10 mouse cellular contexts compared by ENCODE assay signal in genomic region chr11:78358330-78359007, GRCm38 (mm10). TPM values are rescaled to one million over a fixed set of nuclear protein-coding genes. Genes with fewer than 3 reads are reported as not detected.
DNase-seq lines count a peak whose midpoint lies in the region; ATAC-seq lines count a peak whose summit lies in the region.
"Had no signal": no experiment of that assay in that cellular context is flagged by ENCODE, and none has a peak within 500 bp of the region (broad histone marks: within the 10 kb centered on the region; RNA-seq: fewer than 3 reads in every experiment).

No protein-coding gene starts in this region.

- H3K9me3 ChIP-seq in liver, embryonic 11.5 days (ENCODE audit: control insufficient read depth, low read length): no peaks in the 10 kb centered on the region
- H3K9me3 ChIP-seq: megakaryocyte, embryonic 14.5 days had no signal

- no peak for ATAC-seq in liver, embryonic 11.5 days (replicated peaks; ENCODE audit: low FRiP score)

- H3K36me3 ChIP-seq in liver, embryonic 11.5 days (ENCODE audit: control insufficient read depth, insufficient read depth, low read length): no peaks in the 10 kb centered on the region

- no peak overlapping the region for H3K9ac ChIP-seq in liver, embryonic 11.5 days (ENCODE audit: low read depth, low read length)

- no peak overlapping the region for H3K4me3 ChIP-seq in liver, embryonic 11.5 days (ENCODE audit: low read depth, low read length)
- H3K4me3 ChIP-seq: megakaryocyte, embryonic 14.5 days had no signal

- intact Hi-C loops in left cerebral cortex, postnatal 14 days (cut with DNase I): no loop called here
- intact Hi-C loops in left cerebral cortex, postnatal 25 days (cut with DNase I): loop anchor here (1.0 to 5.0 kb wide), 2 partner anchors 41 to 94 kb away; no protein-coding TSS in a partner anchor
- intact Hi-C loops in heart, postnatal 10 days (cut with DNase I): loop anchor here (5.0 kb wide), 1 partner anchor 94 kb away; no protein-coding TSS in a partner anchor

- H3K4me2 ChIP-seq in liver, embryonic 11.5 days: no peak overlapping the region

- DNase-seq in adrenal gland, postnatal 14 days: peak; percentile 63
- DNase-seq in adrenal gland, adult 18-20 months (ENCODE audit: low spot score in 2 of 2): no peak
- peak; percentile 36 to 61 for DNase-seq in left cerebral cortex, postnatal 14 days (ENCODE audit: low spot score in 2 of 2)
- DNase-seq in left cerebral cortex, postnatal 25 days (ENCODE audit: low spot score in 2 of 2): no peak
- peak; percentile 58 for DNase-seq in c-Kit-positive CD71-negative TER-119-negative erythroid progenitor cells, embryonic 14.5 days (ENCODE audit: low read depth)
- DNase-seq in liver, embryonic 11.5 days (ENCODE audit: low spot score): peak; percentile 51
- DNase-seq in thymus, postnatal 14 days: peak; percentile 66
- DNase-seq in heart, postnatal 10 days: no peak

- WGBS in liver, embryonic 11.5 days: 22% methylated on average over 22 of the region's 22 CpGs

- H3K27me3 ChIP-seq in liver, embryonic 11.5 days (replicated peaks; ENCODE audit: control insufficient read depth, insufficient read depth, low read length): no peaks in the 10 kb centered on the region

- no peaks in the 10 kb centered on the region for H3K4me1 ChIP-seq in liver, embryonic 11.5 days (replicated peaks; ENCODE audit: control insufficient read depth, insufficient read depth, low read length)

- no peak overlapping the region for H3K27ac ChIP-seq in liver, embryonic 11.5 days (ENCODE audit: low read depth, low read length)

RNA-seq across cellular contexts. Expression of gene Unc119, which starts 15.2 kb away (rescaled TPM):
- total RNA-seq in adrenal gland, postnatal 14 days (2021): 24.4 and 26.8 TPM in 2 replicates
- total RNA-seq in adrenal gland, adult 18-20 months (2021): 10 to 100 TPM; 25.8 to 29.0 TPM
- 10 to 100 TPM; 28.2 to 30.6 TPM for total RNA-seq in left cerebral cortex, postnatal 14 days (2021)
- total RNA-seq in left cerebral cortex, postnatal 25 days (2021): 10 to 100 TPM; 27.9 to 30.2 TPM
- 68.9 and 72.7 TPM in 2 replicates for polyA plus RNA-seq in liver, embryonic 11.5 days (2014; fragmentation: Nextera tagmentation; extraction: Ambion mirVana)
- total RNA-seq in heart, postnatal 10 days (2021): 10 to 100 TPM in 1 of 2 experiments, 1 to 10 TPM in 1; 9.0 to 10.1 TPM

RNA-seq across cellular contexts. Expression of gene Foxn1, which starts 27.9 kb away (rescaled TPM):
- total RNA-seq in adrenal gland, postnatal 14 days (2021): 0.15 TPM in 1 of 2 replicates, not detected in the other
- under 1 TPM; 0.19 to 0.20 TPM for total RNA-seq in adrenal gland, adult 18-20 months (2021)
- total RNA-seq in left cerebral cortex, postnatal 14 days (2021): not detected
- total RNA-seq in left cerebral cortex, postnatal 25 days (2021): under 1 TPM in 1 of 2 experiments, not detected in 1; 0.09 TPM
- polyA plus RNA-seq in liver, embryonic 11.5 days (2014; fragmentation: Nextera tagmentation; extraction: Ambion mirVana): not detected in 2 replicates
- not detected for total RNA-seq in heart, postnatal 10 days (2021)
- polyA plus RNA-seq: gonadal fat pad, adult 2 months had no signal

RNA-seq across cellular contexts. Expression of gene Pigs, which starts 30.3 kb away (rescaled TPM):
- total RNA-seq in adrenal gland, postnatal 14 days (2021): 43.0 and 47.6 TPM in 2 replicates
- total RNA-seq in adrenal gland, adult 18-20 months (2021): 10 to 100 TPM; 56.2 to 62.4 TPM
- total RNA-seq in left cerebral cortex, postnatal 14 days (2021): 10 to 100 TPM; 81.1 to 81.3 TPM
- 10 to 100 TPM; 67.0 to 67.7 TPM for total RNA-seq in left cerebral cortex, postnatal 25 days (2021)
- polyA plus RNA-seq in liver, embryonic 11.5 days (2014; fragmentation: Nextera tagmentation; extraction: Ambion mirVana): 63.6 and 68.2 TPM in 2 replicates
- total RNA-seq in heart, postnatal 10 days (2021): 10 to 100 TPM; 26.4 to 26.8 TPM

RNA-seq across cellular contexts. Expression of gene Aldoc, which starts 35.7 kb away (rescaled TPM):
- total RNA-seq in adrenal gland, postnatal 14 days (2021): 8.8 and 9.2 TPM in 2 replicates
- 10 to 100 TPM; 20.8 to 26.9 TPM for total RNA-seq in adrenal gland, adult 18-20 months (2021)
- total RNA-seq in left cerebral cortex, postnatal 14 days (2021): 100 to 1,000 TPM; 532 to 560 TPM
- total RNA-seq in left cerebral cortex, postnatal 25 days (2021): 100 to 1,000 TPM; 771 to 821 TPM
- 8.8 and 9.9 TPM in 2 replicates for polyA plus RNA-seq in liver, embryonic 11.5 days (2014; fragmentation: Nextera tagmentation; extraction: Ambion mirVana)
- total RNA-seq in heart, postnatal 10 days (2021): 1 to 10 TPM in 1 of 2 experiments, under 1 TPM in 1; 0.81 to 1.1 TPM

RNA-seq across cellular contexts. Expression of gene Spag5, which starts 57.1 kb away (rescaled TPM):
- 9.7 and 12.4 TPM in 2 replicates for total RNA-seq in adrenal gland, postnatal 14 days (2021)
- 1 to 10 TPM; 1.9 to 4.3 TPM for total RNA-seq in adrenal gland, adult 18-20 months (2021)
- 1 to 10 TPM; 5.0 to 8.4 TPM for total RNA-seq in left cerebral cortex, postnatal 14 days (2021)
- 1 to 10 TPM; 8.0 to 8.9 TPM for total RNA-seq in left cerebral cortex, postnatal 25 days (2021)
- 48.3 and 50.3 TPM in 2 replicates for polyA plus RNA-seq in liver, embryonic 11.5 days (2014; fragmentation: Nextera tagmentation; extraction: Ambion mirVana)
- total RNA-seq in heart, postnatal 10 days (2021): 1 to 10 TPM; 8.8 to 9.5 TPM

Comparison
In these comparisons a context has a peak if more than half of its experiments do, and no peak if none do; other contexts are left out.
1. DNase-seq: peak in adrenal gland, postnatal 14 days (single experiment), left cerebral cortex, postnatal 14 days (2 of 2), c-Kit-positive CD71-negative TER-119-negative erythroid progenitor cells, embryonic 14.5 days (single experiment), liver, embryonic 11.5 days (single experiment) and thymus, postnatal 14 days (single experiment); none in adrenal gland, adult 18-20 months (0 of 2), left cerebral cortex, postnatal 25 days (0 of 2) and heart, postnatal 10 days (0 of 2).